Mouse (Mus musculus): Measurements from ENCODE around the gene Slc8b1.
"Not testable (repeated sequence)": the region's sequence is repeated elsewhere in the genome, so short reads cannot be mapped to it uniquely, and the experiment has no call there.

Slc8b1 gene

DNA sequence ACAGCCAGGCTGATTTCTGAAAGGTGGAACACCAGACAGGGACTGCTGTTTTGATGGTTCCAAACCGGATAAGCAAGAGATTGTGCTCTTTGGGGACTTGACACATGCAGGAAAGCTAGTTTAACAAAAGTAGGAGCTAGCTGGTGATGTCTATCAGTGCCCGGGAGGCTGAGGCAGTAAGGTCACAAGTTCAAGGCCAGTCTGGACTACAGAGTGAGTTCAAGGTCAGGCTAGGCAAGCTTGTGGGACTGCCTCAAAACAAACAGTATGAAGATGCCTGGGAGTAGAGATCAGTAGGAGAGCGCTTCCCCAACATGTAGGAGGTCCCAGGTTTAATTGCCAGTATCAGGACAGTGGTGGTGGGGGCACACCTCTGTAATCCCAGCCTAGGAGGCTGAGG is 13.9 kb upstream of the Slc8b1 start:
- DNase-seq, result no peak

- no peak for DNase-seq
These were observed 11.8 kb upstream of the Slc8b1 start for GRCm38 (mm10) chr5:120499202-120499601.

GRCm38 (mm10) chr5:120500609-120501008 is 10.4 kb upstream of the Slc8b1 start:
- DNase-seq, result not testable (repeated sequence)

DNA sequence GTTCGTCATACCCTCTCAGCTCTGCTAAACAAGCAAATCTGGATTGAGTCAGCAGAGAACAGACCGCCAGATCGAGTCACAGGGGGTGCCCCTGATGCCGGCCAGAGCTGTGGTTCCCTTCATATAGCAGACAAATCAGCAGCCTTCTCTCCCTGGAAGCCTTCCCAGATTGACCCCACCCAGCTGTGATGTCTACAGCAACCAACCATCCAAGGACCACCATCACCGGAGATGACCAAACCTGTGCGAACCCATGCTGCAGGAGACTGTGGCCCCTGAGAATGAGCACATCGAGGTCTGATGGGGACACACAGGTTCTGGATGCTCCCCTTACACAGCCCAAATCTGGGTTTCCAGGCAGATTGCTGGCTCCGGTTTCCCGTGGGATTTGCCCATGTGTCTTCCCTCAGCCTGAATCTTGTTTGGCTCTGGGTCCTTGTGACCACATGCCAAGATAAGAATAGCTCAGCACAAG is 8.8 kb upstream of the Slc8b1 start:
- peak in 1 of 2 experiments; percentile 58 for DNase-seq

DNA sequence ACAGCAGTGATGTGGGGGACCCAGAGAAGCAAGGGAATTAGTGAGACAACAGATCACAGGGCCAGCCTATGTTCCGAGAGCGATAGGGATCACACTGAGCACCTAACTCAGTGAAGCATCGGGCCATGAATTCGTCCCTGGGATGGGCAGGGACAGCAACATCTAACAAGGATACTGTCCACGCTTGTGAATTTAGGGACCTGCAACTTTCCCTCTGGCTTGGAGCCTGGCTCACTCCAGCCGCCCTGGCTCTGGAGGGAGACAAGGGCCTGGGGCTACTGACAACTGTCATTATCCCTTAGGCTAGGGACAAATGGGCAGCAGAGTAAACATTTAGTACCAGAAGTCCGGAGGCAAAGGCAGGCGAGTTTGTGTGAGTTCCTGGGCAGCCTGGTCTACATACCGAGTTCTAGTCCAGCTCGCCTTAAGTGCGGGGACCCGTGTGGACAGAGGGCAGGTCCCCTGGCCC is 8.3 kb upstream of the Slc8b1 start:
- DNase-seq, result no peak

DNA sequence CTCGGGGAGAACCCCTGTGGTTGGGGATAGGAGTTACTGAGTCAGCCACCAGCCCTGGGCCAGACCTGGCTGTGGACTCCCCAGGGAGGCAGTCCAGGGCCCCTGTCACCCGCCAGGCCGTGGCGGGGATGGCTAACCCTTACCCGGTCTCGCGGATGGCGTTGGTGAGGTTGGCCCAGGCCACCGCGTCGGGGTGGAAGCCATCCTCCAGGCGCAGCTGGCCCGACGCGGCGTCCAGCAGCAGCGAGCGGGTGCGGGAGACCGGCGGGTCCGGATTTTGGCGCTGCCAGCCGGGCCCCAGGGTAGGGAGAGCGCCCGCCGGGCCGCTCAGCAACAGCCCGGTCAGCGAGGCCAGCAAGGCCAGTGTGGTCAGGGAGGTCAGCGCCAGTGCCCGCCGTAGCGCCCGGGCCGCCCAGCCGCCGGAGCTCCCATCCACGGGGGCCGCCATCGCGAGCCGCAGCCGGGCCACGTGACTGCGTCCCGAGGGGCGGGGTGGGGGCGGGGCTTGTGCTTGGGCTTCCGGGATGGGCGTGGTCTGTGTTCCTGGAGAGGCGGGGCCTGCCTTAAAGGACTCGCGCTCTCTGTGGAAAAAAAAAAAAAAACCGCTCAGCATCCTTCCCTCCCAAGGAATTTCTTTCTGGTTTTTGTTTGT is 7.7 kb upstream of the Slc8b1 start, which contains the start of gene Plbd2:
TSS of gene Plbd2 (minus strand) at position 482 of the 652 bp plus-strand sequence.
- peak; percentile 94 to 96 for DNase-seq

- DNase-seq, result peak; percentile 81 to 84
These were observed 5.6 kb upstream of the Slc8b1 start for GRCm38 (mm10) chr5:120505368-120505767.

- no peak for DNase-seq
These were observed 5.2 kb upstream of the Slc8b1 start for GRCm38 (mm10) chr5:120505781-120506180.

GRCm38 (mm10) chr5:120506490-120506889 is 4.5 kb upstream of the Slc8b1 start:
- DNase-seq, result no peak

DNA sequence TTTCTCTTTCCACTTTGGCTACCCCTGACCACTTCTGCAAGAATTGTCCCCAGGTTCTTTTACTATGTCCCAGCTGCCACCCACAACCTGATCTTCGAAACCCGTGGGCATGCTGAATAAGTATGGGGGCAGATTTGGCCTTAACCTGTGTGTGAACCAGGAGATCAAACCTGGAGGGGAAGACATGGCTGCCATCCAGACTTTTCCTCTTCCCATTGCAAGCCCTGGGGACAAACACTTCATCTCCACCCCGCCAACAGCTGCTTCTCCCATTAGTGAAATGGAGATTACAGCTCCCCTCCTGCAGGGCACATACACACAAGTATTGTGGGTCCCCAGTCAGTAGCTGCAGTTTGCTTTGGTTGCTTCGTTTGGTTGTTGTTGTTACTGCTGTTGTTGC is 3.7 kb upstream of the Slc8b1 start:
- no peak for DNase-seq

- DNase-seq, result no peak
These were observed 764 bp downstream of the Slc8b1 start for GRCm38 (mm10) chr5:120511643-120512220.

DNA sequence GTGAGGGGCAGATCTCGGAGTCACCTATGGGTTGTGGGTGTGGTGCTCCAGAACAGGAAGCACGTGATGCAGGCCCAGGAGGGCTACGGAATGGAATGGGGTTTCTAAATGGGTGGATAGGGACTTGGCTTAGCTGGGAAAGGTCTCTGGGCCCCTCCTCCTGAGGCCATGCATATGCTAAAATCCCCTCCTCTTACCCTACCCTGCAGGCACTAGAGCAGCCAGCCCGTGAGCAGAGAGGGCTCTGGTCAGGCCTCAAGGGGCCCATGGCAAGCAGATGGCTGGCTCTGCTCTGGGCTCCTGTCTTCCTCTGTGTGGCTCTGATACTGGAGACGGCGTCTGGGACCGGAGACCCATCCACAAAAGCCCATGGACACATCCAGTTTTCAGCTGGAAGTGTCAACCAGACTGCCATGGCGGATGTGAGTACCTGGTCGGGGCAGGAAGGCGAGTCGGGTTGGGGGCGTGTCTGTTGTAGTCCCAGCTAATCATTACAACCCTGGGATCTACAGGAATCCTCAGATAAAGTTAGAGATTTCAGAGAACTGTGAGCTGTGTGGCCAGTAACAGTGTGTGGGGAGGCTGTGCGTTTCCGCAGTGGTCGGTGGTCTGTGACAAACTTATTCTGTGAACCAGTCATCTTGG is 2.1 kb downstream of the Slc8b1 start:
- DNase-seq, result no peak

DNA sequence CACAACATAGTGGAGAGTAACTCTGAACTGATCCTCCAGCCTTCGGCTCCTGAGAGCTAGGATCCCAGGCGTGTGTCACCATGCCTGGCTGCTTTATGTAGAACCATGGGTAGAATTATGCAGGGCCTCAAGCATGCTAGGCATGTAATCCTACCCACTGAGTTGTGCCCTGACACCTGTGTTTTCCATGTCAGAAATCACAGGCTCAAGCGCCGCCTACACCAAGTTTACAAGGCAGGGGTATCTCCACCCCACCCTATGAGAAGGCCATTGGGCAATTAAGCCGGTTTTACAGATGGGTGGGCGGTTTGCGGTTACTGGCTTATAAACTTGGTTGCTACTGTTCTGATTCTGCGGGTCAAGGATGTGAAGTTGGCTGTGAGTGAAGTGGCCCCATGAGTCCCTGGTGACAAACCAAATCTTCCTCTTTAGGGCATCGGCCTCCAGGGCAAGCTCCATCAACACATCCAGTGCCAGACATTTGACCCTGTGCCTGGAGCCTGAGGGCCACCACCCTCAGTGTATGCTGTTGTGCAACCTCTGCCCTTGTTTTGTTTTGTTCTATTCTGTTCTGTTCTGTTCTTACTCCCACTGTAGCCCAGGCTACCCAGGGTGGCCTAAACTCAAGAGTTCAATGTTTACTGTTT is 3.2 kb downstream of the Slc8b1 start:
- no peak for DNase-seq

GRCm38 (mm10) chr5:120514754-120515153 is 3.8 kb downstream of the Slc8b1 start:
- no peak for DNase-seq

- DNase-seq, result no peak
These were observed 4.5 kb downstream of the Slc8b1 start for GRCm38 (mm10) chr5:120515451-120515850.

- no peak for DNase-seq
These were observed 5.4 kb downstream of the Slc8b1 start for GRCm38 (mm10) chr5:120516221-120516984.

- DNase-seq, result no peak
These were observed 6.6 kb downstream of the Slc8b1 start for GRCm38 (mm10) chr5:120517552-120517951.

GRCm38 (mm10) chr5:120522649-120523048 is 11.7 kb downstream of the Slc8b1 start:
- peak in 1 of 2 experiments; percentile 57 for DNase-seq

- no peak for DNase-seq
These were observed 13.8 kb downstream of the Slc8b1 start for GRCm38 (mm10) chr5:120524736-120525135.

- DNase-seq, result no peak
These were observed 14.8 kb downstream of the Slc8b1 start for GRCm38 (mm10) chr5:120525737-120526136.

GRCm38 (mm10) chr5:120526311-120526710 is 15.3 kb downstream of the Slc8b1 start:
- no peak for DNase-seq

DNA sequence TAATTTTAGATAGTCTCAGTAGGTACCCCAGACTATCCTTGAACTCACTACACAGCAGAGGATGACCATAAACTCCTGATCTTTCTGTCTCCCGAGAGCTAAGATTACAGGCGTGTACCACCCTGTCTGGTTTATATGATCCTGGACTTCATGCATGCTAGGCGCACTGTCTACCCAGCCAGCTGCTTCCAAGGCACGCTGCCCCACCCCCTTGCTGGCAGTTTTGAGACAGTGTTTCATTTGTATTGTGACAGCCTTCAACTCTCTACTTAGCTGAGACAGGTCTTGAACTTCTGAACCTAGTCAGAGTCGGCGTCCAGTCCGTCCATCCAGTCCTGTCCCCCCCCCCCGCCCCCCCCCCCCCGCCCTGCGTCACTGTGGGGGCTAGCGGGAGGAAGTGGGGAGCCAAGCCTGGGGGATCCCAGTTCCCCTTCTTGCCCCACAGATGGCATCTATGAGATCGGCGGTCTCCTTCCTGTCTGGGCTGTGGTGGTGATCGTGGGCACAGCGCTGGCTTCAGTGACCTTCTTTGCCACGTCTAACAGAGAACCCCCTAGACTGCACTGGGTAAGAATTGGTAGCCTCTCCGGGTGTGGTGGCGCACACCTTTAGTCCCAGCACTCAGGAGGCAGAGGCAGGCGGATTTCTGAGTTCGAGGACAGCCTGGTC is 16.5 kb downstream of the Slc8b1 start:
- no peak for DNase-seq
